Mouse (Mus musculus) kidney, adult 2 months (tissue): ENCODE data around the gene Vegfa. TPM values are rescaled to one million over a fixed set of nuclear protein-coding genes. Genes with fewer than 3 reads are reported as not detected.

Experiments used
- DNase-seq: peaks from one replicate; pipeline ENCODE4 v3.0.0; 2021
- H3K27ac ChIP-seq: fragments of 200-500 bp; 2 replicates; pipeline ENCODE4 v1.5.1; 2012; ENCODE audit warnings: low read depth, low read length, control low read depth, inconsistent platforms; ENCODE audit not compliant: insufficient read depth
- H3K27me3 ChIP-seq: fragments of 200-500 bp; replicated peaks from 2 replicates; pipeline ENCODE4 v1.6.1; 2012; ENCODE audit warnings: mild to moderate bottlenecking, moderate library complexity, low read length, inconsistent platforms; ENCODE audit not compliant: control insufficient read depth, insufficient read depth
- H3K36me3 ChIP-seq: fragments of 200-500 bp; 2 replicates; pipeline ENCODE4 v1.6.1; 2012; ENCODE audit warnings: mild to moderate bottlenecking, moderate library complexity, low read length, inconsistent platforms; ENCODE audit not compliant: control insufficient read depth, insufficient read depth
- H3K4me1 ChIP-seq: fragments of 200-500 bp; 2 replicates; pipeline ENCODE4 v1.6.1; 2011; ENCODE audit warnings: low read length; ENCODE audit not compliant: control insufficient read depth, insufficient read depth
- H3K4me3 ChIP-seq: fragments of 200-500 bp; 2 replicates; pipeline ENCODE4 v1.5.1; 2011; ENCODE audit warnings: mild to moderate bottlenecking, low read depth, low read length, control low read depth; ENCODE audit not compliant: insufficient read depth
- CTCF ChIP-seq: fragments of 200-500 bp; conservative IDR thresholded peaks from 2 replicates; pipeline ENCODE4 v1.5.1; 2011; ENCODE audit warnings: low read depth, mild to moderate bottlenecking, control low read depth, low read length, moderate library complexity, mixed read lengths; ENCODE audit not compliant: insufficient read depth, insufficient read length
- POLR2A ChIP-seq: fragments of 200-500 bp; IDR thresholded peaks from one replicate; pipeline ENCODE4 v1.6.1; 2011; ENCODE audit warnings: low read depth, low read length, control low read depth
- WGBS: fragments of 180-500 bp; shearing (Covaris S2); methylation state at CpG from one replicate; pipeline ENCODE4 v1.1.7; 2018; 5-methylcytosine and 5-hydroxymethylcytosine counted together
- polyA plus RNA-seq: library from polyadenylated mRNA; depleted of rRNA; stranded (reverse); fragments of >200 nt; gene quantifications from 2 replicates; pipeline ENCODE4 v1.2.3, GENCODE M21; 2012; rRNA removed

The Vegfa gene
- polyA plus RNA-seq, 1 experiment: 336 TPM

DNA sequence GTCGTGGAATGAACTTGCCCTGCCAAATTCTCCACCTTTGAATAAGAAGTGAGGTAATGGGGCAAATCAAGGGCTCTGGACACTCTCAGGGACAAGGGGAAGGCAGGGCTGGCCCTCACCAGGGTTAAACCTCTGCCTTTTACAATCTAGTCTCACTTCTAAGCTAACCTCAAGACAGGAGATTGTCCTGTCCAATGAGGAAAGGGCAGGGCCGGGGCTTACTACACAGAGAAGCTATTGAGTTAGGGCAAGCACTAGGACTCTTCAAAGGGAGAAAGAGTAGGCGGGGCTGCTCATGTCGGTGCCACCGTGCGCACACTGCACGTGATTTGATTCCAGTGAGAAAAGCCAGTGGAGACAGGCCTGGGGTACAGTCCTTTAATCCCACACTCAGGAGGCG, 62.6 kb downstream of the Vegfa start:
- Histone ChIP-seq H3K4me1 (peaks cover 23% of the 10 kb centered on the region), H3K4me3 (no peak overlapping the region), H3K27ac (no peak overlapping the region), H3K36me3 (no peaks in the 10 kb centered on the region), H3K27me3 (no peaks in the 10 kb centered on the region)
- WGBS: 61% methylated on average over 8 of the region's 8 CpGs
- DNase-seq: no peak
- TF ChIP-seq CTCF (no peak), POLR2A (no peak)

DNA sequence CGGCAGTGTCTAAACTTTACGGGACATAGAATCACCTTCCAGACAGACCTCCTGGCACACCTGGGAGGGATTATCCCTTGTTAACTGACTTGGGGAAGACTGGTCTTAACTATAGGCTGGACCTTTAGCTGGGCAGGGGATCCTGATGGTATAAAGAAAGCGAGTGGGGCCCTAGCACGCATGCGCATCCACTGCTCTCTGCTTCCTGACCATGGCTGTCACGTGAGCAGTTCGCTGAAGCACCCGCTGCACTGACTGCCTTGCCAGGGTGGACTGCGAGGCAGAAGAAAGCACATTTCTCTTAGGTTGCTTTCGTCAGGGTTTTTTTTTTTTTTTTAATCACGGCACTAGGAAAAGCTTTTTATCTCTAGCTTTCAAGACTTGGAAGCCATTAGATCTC, 63.8 kb downstream of the Vegfa start:
- TF ChIP-seq CTCF: no peak
- TF ChIP-seq POLR2A: no peak

More for the DNA sequence above, 63.8 kb downstream of the Vegfa start:
- no peak overlapping the region for H3K4me3 ChIP-seq
- H3K27me3 ChIP-seq: no peaks in the 10 kb centered on the region
- 81% methylated on average over 11 of the region's 11 CpGs for WGBS
- peaks cover 27% of the 10 kb centered on the region for H3K4me1 ChIP-seq
- no peaks in the 10 kb centered on the region for H3K36me3 ChIP-seq
- no peak overlapping the region for H3K27ac ChIP-seq
- DNase-seq: no peak

Other genes starting within 250 kb of the Vegfa start
- gene Mrps18a, start 78.6 kb upstream of the Vegfa start, polyA plus RNA-seq: 94.6 and 120 TPM in 2 replicates
- 34.8 and 37.2 TPM in 2 replicates for gene Rsph9, start 111.8 kb upstream of the Vegfa start, polyA plus RNA-seq
- 17.3 and 19.2 TPM in 2 replicates for gene Mad2l1bp, start 121.2 kb upstream of the Vegfa start, polyA plus RNA-seq
- gene Gtpbp2, start 128.7 kb upstream of the Vegfa start, polyA plus RNA-seq: 69.7 and 80.4 TPM in 2 replicates
- gene Polh, start 170.3 kb upstream of the Vegfa start, polyA plus RNA-seq: 3.8 and 4.0 TPM in 2 replicates
- 18.5 and 20.5 TPM in 2 replicates for gene Xpo5, start 170.4 kb upstream of the Vegfa start, polyA plus RNA-seq
- 63.0 and 70.7 TPM in 2 replicates for gene Polr1c, start 215.7 kb upstream of the Vegfa start, polyA plus RNA-seq
- 246 and 292 TPM in 2 replicates for gene Yipf3, start 215.7 kb upstream of the Vegfa start, polyA plus RNA-seq
- gene Lrrc73, start 221.2 kb upstream of the Vegfa start, polyA plus RNA-seq: 1.1 and 1.4 TPM in 2 replicates